Mouse (Mus musculus): ENCODE measurements around the gene Map6. TPM values are rescaled to one million over a fixed set of nuclear protein-coding genes. Genes with fewer than 3 reads are reported as not detected.

The Map6 gene
- total RNA-seq, 2 experiments from 2014 or later = 178 to 182 TPM

- no peak for DNase-seq (ENCODE audit: low spot score in 2 of 2)
Observed at GRCm38 (mm10) chr7:99386030-99386429, 118.8 kb downstream of the Map6 start.

Other genes starting within 250 kb of the Map6 start
- gene Uvrag, start 126.3 kb upstream of the Map6 start, total RNA-seq (2021) = 10 to 100 TPM; 37.6 to 41.0 TPM
- gene Dgat2, start 84.7 kb upstream of the Map6 start, total RNA-seq (2021) = 10 to 100 TPM; 77.9 to 82.9 TPM
- gene Mogat2, start 28.8 kb upstream of the Map6 start, total RNA-seq (2021) = not detected
- 10 to 100 TPM; 58.2 to 62.0 TPM for gene Serpinh1, start 85.8 kb downstream of the Map6 start, total RNA-seq (2021)
- gene Gdpd5, start 114.0 kb downstream of the Map6 start, total RNA-seq (2021) = 10 to 100 TPM; 31.4 to 37.4 TPM
- gene Klhl35, start 198.6 kb downstream of the Map6 start, total RNA-seq (2021) = 1 to 10 TPM; 4.8 to 6.2 TPM
- 100 to 1,000 TPM; 314 to 330 TPM for gene Rps3, start 216.3 kb downstream of the Map6 start, total RNA-seq (2021)

Data from layer of hippocampus, postnatal 10 days (tissue).